Mouse (Mus musculus) heart, postnatal 4 days (tissue): ENCODE data around the gene Igsf6. TPM values are rescaled to one million over a fixed set of nuclear protein-coding genes. Genes with fewer than 3 reads are reported as not detected.
"Not testable (repeated sequence)": the region's sequence is repeated elsewhere in the genome, so short reads cannot be mapped to it uniquely, and the experiment has no call there.

Source experiments
- DNase-seq: peaks from one replicate; pipeline ENCODE4 v3.0.0; 2021
- total RNA-seq, 2 experiments: library from RNA; stranded (reverse); gene quantifications; 2 replicates each; pipeline ENCODE4 v1.2.3; 2021

Igsf6 gene
- total RNA-seq, 2 experiments from 2014 or later = 0.48 to 0.81 TPM

- no peak for DNase-seq
Observed at GRCm38 (mm10) chr7:121053071-121053470, 21.3 kb downstream of the Igsf6 start.

- DNase-seq = no peak
Observed at GRCm38 (mm10) chr7:121047624-121048023, 26.7 kb downstream of the Igsf6 start.

GRCm38 (mm10) chr7:121045671-121046453 is 28.5 kb downstream of the Igsf6 start:
- no peak for DNase-seq

GRCm38 (mm10) chr7:121044251-121044650 is 30.1 kb downstream of the Igsf6 start:
- peak; percentile 26 for DNase-seq

GRCm38 (mm10) chr7:121043510-121043909 is 30.9 kb downstream of the Igsf6 start:
- no peak for DNase-seq

- no peak for DNase-seq
Observed at GRCm38 (mm10) chr7:121043004-121043403, 31.4 kb downstream of the Igsf6 start.

- no peak for DNase-seq
Observed at GRCm38 (mm10) chr7:121041989-121042388, 32.4 kb downstream of the Igsf6 start.

- DNase-seq = no peak
Observed at GRCm38 (mm10) chr7:121040595-121040994, 33.8 kb downstream of the Igsf6 start.

- DNase-seq = peak; percentile 47
Observed at GRCm38 (mm10) chr7:121035161-121035721, 39.1 kb downstream of the Igsf6 start.

GRCm38 (mm10) chr7:121034701-121035141 is 39.7 kb downstream of the Igsf6 start:
- no peak for DNase-seq

GRCm38 (mm10) chr7:121033856-121034652 is 40.3 kb downstream of the Igsf6 start, which contains the start of gene Mettl9:
Mettl9 (plus strand) TSS chr7:121034445.
- DNase-seq = peak; percentile 98

- DNase-seq = not testable (repeated sequence)
Observed at GRCm38 (mm10) chr7:121029947-121030346, 44.4 kb downstream of the Igsf6 start.

- no peak for DNase-seq
Observed at GRCm38 (mm10) chr7:121026300-121026699, 48.1 kb downstream of the Igsf6 start.

GRCm38 (mm10) chr7:121025221-121026008 is 49.0 kb downstream of the Igsf6 start:
- DNase-seq = no peak

GRCm38 (mm10) chr7:121020277-121020676 is 54.1 kb downstream of the Igsf6 start:
- DNase-seq = peak; percentile 23

GRCm38 (mm10) chr7:121018778-121019177 is 55.6 kb downstream of the Igsf6 start:
- DNase-seq = no peak

- DNase-seq = no peak
Observed at GRCm38 (mm10) chr7:121014486-121014885, 59.9 kb downstream of the Igsf6 start.

Other genes starting within 250 kb of the Igsf6 start
- 10 to 100 TPM; 36.9 to 38.0 TPM for gene Eef2k, start 231.7 kb downstream of the Igsf6 start, total RNA-seq
- gene Polr3e, start 156.8 kb downstream of the Igsf6 start, total RNA-seq = 10 to 100 TPM; 18.0 to 18.7 TPM
- gene Cdr2, start 92.3 kb downstream of the Igsf6 start, total RNA-seq = 10 to 100 TPM; 20.7 to 29.2 TPM
- gene Mfsd13b, start 92.1 kb downstream of the Igsf6 start, total RNA-seq = not detected
- gene Mettl9, start 40.1 kb downstream of the Igsf6 start, total RNA-seq = 100 to 1,000 TPM; 127 TPM
- gene Otoa, start 7.1 kb upstream of the Igsf6 start, total RNA-seq = 1 to 10 TPM; 5.0 to 5.5 TPM